Mouse (Mus musculus) intestine, embryonic 16.5 days (tissue): Measurements from ENCODE around the gene Enox1. TPM values are rescaled to one million over a fixed set of nuclear protein-coding genes. Genes with fewer than 3 reads are reported as not detected.

Experiments used
- ATAC-seq: fragments of 200-750 bp; cut with Nextera tagmentation; 2 replicates; pipeline ENCODE4 v1.8.0; 2017; ENCODE audit warnings: moderate TSS enrichment, moderate library complexity
- H3K27ac ChIP-seq: fragments of 300-500 bp; sonication (generic); 2 replicates; pipeline ENCODE4 v1.5.1; 2014; ENCODE audit warnings: mild to moderate bottlenecking, low read length
- H3K27me3 ChIP-seq: fragments of 300-500 bp; sonication (generic); replicated peaks from 2 replicates; pipeline ENCODE4 v1.6.1; 2014; ENCODE audit warnings: low read length, control low read depth, mixed read lengths; ENCODE audit not compliant: control insufficient read depth, insufficient read depth
- H3K36me3 ChIP-seq: fragments of 300-500 bp; sonication (generic); 2 replicates; pipeline ENCODE4 v1.6.1; 2014; ENCODE audit warnings: low read length, control low read depth; ENCODE audit not compliant: control insufficient read depth, insufficient read depth
- H3K4me1 ChIP-seq: fragments of 300-500 bp; sonication (generic); 2 replicates; pipeline ENCODE4 v1.6.1; 2014; ENCODE audit warnings: low read length, control low read depth, mixed read lengths; ENCODE audit not compliant: control insufficient read depth, insufficient read depth
- H3K4me2 ChIP-seq: fragments of 300-500 bp; sonication (generic); 2 replicates; pipeline ENCODE4 v1.6.1; 2014; ENCODE audit warnings: low read depth, low read length, control low read depth
- H3K4me3 ChIP-seq: fragments of 300-500 bp; sonication (generic); 2 replicates; pipeline ENCODE4 v1.5.1; 2014; ENCODE audit warnings: mild to moderate bottlenecking, low read length
- H3K9ac ChIP-seq: fragments of 300-500 bp; sonication (generic); 2 replicates; pipeline ENCODE4 v1.6.1; 2014; ENCODE audit warnings: low read depth, low read length
- H3K9me3 ChIP-seq: fragments of 300-500 bp; sonication (generic); 2 replicates; pipeline ENCODE4 v1.6.1; 2016; ENCODE audit warnings: low read length, control low read depth; ENCODE audit not compliant: control insufficient read depth
- WGBS: fragments of 180-500 bp; shearing (Covaris S2); extraction: QIAGEN DNeasy Blood & Tissue Kit; methylation state at CpG from one replicate; pipeline ENCODE4 v1.1.7; 2014; 5-methylcytosine and 5-hydroxymethylcytosine counted together
- polyA plus RNA-seq: library from polyadenylated mRNA; unstranded; fragments of >200 nt; fragmentation: Nextera tagmentation; extraction: Ambion mirVana; gene quantifications from 2 replicates; pipeline ENCODE4 v1.2.1, GENCODE M21; 2015

Enox1 gene
- polyA plus RNA-seq, 1 experiment from 2014 or later: 4.0 TPM

- no peak overlapping the region for H3K9ac ChIP-seq
- H3K27ac ChIP-seq: no peak overlapping the region
- H3K4me3 ChIP-seq: no peak overlapping the region
- 51% methylated on average over 12 of the region's 13 CpGs for WGBS
- no peak overlapping the region for H3K4me2 ChIP-seq
- H3K27me3 ChIP-seq: no peaks in the 10 kb centered on the region
- no peaks in the 10 kb centered on the region for H3K9me3 ChIP-seq
- no peak for ATAC-seq
- no peaks in the 10 kb centered on the region for H3K36me3 ChIP-seq
- H3K4me1 ChIP-seq: no peaks in the 10 kb centered on the region
These were observed 24.3 kb downstream of the Enox1 start for GRCm38 (mm10) chr14:77180753-77181374.

DNA sequence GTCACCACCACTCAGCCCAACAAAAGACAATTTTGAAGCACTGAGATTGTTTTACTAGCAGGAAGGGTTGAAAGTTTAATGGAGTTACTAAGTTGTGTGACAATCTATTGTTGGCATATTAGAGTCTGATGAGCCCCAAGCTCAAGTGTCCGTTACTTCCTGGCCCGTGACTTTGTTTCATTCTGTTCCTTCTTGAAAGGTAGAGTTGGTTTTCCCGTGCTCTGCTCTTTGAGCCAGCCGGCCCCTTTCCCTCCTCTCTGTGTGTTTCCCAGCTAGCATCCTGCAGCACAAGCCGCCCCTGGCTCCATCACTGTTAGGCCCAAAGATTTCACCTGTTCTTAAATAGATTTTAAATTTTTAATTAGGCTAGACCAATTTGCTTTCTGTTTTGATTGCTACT, 26.9 kb downstream of the Enox1 start:
- Histone ChIP-seq H3K36me3 (no peaks in the 10 kb centered on the region), H3K4me1 (no peaks in the 10 kb centered on the region), H3K27ac (no peak overlapping the region), H3K4me2 (no peak overlapping the region), H3K9ac (no peak overlapping the region), H3K27me3 (no peaks in the 10 kb centered on the region), H3K9me3 (no peaks in the 10 kb centered on the region), H3K4me3 (no peak overlapping the region)
- no peak for ATAC-seq
- WGBS: 87% methylated on average over 5 of the region's 5 CpGs

DNA sequence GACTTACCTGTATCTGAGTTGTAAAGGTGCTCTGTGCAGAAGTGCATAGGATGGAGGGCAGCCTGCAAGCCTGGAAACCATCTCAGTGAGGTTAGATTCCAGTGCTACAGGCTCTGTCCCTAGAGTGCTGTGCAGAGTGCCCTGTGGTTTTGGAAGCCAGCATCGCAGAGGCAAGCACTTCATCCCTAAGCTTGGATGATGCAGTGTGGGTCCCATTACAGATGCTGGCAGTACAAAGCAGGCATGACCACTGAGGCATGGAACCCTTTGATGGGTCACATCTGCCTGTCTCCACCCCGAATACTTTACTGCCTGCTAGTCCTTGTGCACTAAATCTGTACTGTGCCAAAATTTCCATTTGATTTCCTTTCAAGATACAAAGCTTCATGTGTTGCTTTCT, 33.6 kb downstream of the Enox1 start:
- H3K9me3 ChIP-seq: no peaks in the 10 kb centered on the region
- ATAC-seq: no peak
- no peaks in the 10 kb centered on the region for H3K36me3 ChIP-seq
- H3K9ac ChIP-seq: no peak overlapping the region
- no peaks in the 10 kb centered on the region for H3K4me1 ChIP-seq
- no peaks in the 10 kb centered on the region for H3K27me3 ChIP-seq
- H3K27ac ChIP-seq: no peak overlapping the region
- H3K4me2 ChIP-seq: no peak overlapping the region
- 80% methylated on average over 2 of the region's 2 CpGs for WGBS
- no peak overlapping the region for H3K4me3 ChIP-seq

DNA sequence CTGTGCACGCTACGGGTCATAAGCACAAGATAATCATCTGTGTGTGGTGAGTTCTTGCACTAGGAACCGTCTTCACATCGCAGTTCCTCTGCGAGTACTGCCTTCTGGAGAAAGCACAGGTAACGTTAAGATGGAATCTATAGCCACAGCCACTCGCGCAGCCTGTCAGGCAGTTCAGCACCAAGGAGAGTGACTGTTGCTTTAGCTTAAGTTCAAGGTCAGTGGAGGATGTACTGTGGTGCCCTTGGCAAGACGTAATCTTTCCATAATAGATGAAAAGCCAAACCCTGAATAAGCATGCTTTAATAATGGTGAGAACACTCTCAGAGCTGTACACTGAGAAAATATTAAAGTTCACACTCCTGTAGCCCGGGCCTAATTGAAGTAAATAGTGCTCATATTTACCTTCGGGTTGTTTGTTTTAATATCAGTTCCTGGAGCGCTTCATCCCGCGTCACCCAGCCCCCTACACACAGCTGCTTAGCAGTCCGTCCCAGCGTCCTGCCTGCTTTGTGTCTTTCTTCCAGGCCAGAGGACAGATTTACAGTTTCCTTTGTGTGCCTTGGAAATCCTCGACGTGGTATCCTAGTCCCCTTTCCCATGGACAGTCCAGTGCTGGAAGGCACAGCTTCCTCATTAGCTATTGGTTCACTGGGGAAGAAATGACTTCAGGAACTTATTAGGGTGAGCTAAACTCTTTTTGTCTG, 38.9 kb downstream of the Enox1 start:
- Histone ChIP-seq H3K9ac (no peak overlapping the region), H3K4me1 (no peaks in the 10 kb centered on the region), H3K9me3 (no peaks in the 10 kb centered on the region), H3K27me3 (no peaks in the 10 kb centered on the region), H3K36me3 (no peaks in the 10 kb centered on the region), H3K4me3 (no peak overlapping the region), H3K4me2 (no peak overlapping the region), H3K27ac (no peak overlapping the region)
- ATAC-seq: no peak
- 34% methylated on average over 18 of the region's 18 CpGs for WGBS

GRCm38 (mm10) chr14:77196246-77196645, 39.7 kb downstream of the Enox1 start:
- H3K4me3 ChIP-seq: no peak overlapping the region
- no peak overlapping the region for H3K4me2 ChIP-seq
- WGBS: 77% methylated on average over 3 of the region's 3 CpGs
- no peak overlapping the region for H3K27ac ChIP-seq
- H3K27me3 ChIP-seq: no peaks in the 10 kb centered on the region
- H3K9ac ChIP-seq: no peak overlapping the region
- ATAC-seq: no peak
- no peaks in the 10 kb centered on the region for H3K36me3 ChIP-seq
- no peaks in the 10 kb centered on the region for H3K4me1 ChIP-seq
- H3K9me3 ChIP-seq: no peaks in the 10 kb centered on the region

- ATAC-seq: no peak
- no peak overlapping the region for H3K27ac ChIP-seq
- no peak overlapping the region for H3K4me2 ChIP-seq
- H3K36me3 ChIP-seq: no peaks in the 10 kb centered on the region
- H3K27me3 ChIP-seq: no peaks in the 10 kb centered on the region
- 70% methylated on average over 2 of the region's 2 CpGs for WGBS
- H3K9me3 ChIP-seq: no peaks in the 10 kb centered on the region
- no peak overlapping the region for H3K4me3 ChIP-seq
- H3K9ac ChIP-seq: no peak overlapping the region
- no peaks in the 10 kb centered on the region for H3K4me1 ChIP-seq
These were observed 40.9 kb downstream of the Enox1 start for GRCm38 (mm10) chr14:77197414-77197915.

GRCm38 (mm10) chr14:77210889-77211288, 54.3 kb downstream of the Enox1 start:
- H3K9ac ChIP-seq: no peak overlapping the region
- no peak for ATAC-seq
- no peak overlapping the region for H3K4me2 ChIP-seq
- H3K4me3 ChIP-seq: no peak overlapping the region
- H3K9me3 ChIP-seq: no peaks in the 10 kb centered on the region
- no peaks in the 10 kb centered on the region for H3K27me3 ChIP-seq
- H3K4me1 ChIP-seq: no peaks in the 10 kb centered on the region
- no peak overlapping the region for H3K27ac ChIP-seq
- no peaks in the 10 kb centered on the region for H3K36me3 ChIP-seq
- WGBS: 71% methylated on average over 8 of the region's 8 CpGs

DNA sequence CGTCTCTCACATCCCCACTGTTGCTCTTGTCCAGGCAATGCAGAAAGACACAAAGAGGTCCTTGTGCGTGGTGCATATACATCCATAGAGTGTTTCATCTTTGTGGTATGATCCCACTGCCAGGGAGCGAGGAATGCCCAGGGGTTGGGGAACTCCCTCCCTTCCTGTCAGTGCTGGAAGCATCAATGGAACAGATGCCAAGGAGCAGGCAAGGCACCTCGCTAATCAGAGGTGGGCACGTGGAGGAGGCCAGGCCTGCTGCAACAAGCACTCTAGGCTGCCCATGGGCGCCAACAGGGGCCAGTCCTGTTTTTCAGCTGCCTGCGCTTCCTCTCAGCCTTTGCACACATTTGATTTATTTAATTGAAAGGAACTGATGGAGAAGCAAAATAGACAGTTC, 56.6 kb downstream of the Enox1 start:
- H3K9me3 ChIP-seq: no peaks in the 10 kb centered on the region
- H3K9ac ChIP-seq: no peak overlapping the region
- H3K4me3 ChIP-seq: no peak overlapping the region
- ATAC-seq: no peak
- no peaks in the 10 kb centered on the region for H3K36me3 ChIP-seq
- no peak overlapping the region for H3K4me2 ChIP-seq
- H3K27ac ChIP-seq: no peak overlapping the region
- WGBS: 73% methylated on average over 7 of the region's 7 CpGs
- no peaks in the 10 kb centered on the region for H3K27me3 ChIP-seq
- no peaks in the 10 kb centered on the region for H3K4me1 ChIP-seq

GRCm38 (mm10) chr14:77214848-77215247, 58.3 kb downstream of the Enox1 start:
- Histone ChIP-seq H3K9me3 (no peaks in the 10 kb centered on the region), H3K27me3 (no peaks in the 10 kb centered on the region), H3K4me3 (no peak overlapping the region), H3K27ac (no peak overlapping the region), H3K36me3 (no peaks in the 10 kb centered on the region), H3K4me1 (no peaks in the 10 kb centered on the region), H3K9ac (no peak overlapping the region), H3K4me2 (no peak overlapping the region)
- 83% methylated on average over 6 of the region's 6 CpGs for WGBS
- ATAC-seq: no peak
